Mouse (Mus musculus) fat pad, adult 2 months (tissue): ENCODE measurements around the gene Abhd5.
"Not testable (repeated sequence)": the region's sequence is repeated elsewhere in the genome, so short reads cannot be mapped to it uniquely, and the experiment has no call there.

Source experiments
- DNase-seq: peaks from one replicate; pipeline ENCODE4 v3.0.0-alpha.2; 2011; ENCODE audit warnings: low read depth, low spot score; ENCODE audit errors: extremely low read depth

Gene Abhd5

DNA sequence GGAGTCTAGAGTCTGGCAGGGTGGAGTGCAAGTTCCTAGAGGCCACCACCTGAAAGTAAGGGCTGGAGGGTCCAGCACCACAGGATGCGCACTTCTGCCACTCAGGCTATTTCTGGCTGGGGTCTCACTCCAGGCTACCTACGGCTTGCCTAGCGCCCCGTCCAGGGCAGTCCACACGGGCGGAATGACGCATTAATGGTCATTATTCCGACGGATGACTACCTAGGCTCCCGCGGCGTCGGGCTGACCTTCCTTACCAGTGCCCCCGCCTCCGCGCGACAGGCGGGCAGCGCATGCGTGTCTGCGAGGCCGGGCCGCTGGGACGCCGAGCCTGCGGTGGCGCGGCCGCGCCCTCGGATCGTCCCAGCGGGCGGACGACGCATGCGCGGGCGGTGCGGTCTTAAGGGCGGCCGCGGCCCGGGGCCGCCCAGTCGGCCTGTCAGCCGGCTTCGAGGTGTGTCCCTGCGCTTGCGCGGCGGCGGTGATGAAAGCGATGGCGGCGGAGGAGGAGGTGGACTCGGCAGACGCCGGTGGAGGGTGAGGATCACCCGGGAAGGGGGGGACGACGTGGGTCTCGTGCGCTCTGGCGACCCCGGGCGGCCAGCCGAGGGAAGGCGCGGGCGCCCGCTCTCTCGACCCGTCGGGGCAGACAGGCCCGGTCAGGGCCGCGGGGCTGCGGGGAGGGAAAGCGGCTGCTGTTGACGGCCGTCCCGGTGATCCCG, at the start of gene Abhd5:
Abhd5 (plus strand) TSS at position 306 of the 722 bp plus-strand sequence.
- no peak for DNase-seq

DNA sequence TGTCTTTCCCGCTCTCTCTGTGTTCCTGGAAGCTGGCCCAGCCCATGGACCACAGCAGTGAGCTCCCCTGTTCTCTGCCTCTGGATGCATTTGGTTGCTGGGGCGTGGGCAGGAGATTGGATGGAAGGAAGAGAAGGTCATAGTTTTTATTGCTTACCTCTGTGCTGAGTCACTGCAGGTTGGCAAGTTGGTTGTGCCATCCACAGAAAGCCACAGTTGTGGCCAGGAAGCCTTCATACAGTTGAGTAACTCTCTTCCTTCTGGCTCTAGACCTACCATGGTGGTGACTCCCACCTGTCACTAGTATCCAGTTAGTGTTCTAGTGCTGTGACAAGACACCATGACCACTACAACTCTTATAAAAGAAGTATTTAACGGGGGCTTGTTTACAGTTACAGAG, 46.1 kb upstream of the Abhd5 start:
- no peak for DNase-seq

DNA sequence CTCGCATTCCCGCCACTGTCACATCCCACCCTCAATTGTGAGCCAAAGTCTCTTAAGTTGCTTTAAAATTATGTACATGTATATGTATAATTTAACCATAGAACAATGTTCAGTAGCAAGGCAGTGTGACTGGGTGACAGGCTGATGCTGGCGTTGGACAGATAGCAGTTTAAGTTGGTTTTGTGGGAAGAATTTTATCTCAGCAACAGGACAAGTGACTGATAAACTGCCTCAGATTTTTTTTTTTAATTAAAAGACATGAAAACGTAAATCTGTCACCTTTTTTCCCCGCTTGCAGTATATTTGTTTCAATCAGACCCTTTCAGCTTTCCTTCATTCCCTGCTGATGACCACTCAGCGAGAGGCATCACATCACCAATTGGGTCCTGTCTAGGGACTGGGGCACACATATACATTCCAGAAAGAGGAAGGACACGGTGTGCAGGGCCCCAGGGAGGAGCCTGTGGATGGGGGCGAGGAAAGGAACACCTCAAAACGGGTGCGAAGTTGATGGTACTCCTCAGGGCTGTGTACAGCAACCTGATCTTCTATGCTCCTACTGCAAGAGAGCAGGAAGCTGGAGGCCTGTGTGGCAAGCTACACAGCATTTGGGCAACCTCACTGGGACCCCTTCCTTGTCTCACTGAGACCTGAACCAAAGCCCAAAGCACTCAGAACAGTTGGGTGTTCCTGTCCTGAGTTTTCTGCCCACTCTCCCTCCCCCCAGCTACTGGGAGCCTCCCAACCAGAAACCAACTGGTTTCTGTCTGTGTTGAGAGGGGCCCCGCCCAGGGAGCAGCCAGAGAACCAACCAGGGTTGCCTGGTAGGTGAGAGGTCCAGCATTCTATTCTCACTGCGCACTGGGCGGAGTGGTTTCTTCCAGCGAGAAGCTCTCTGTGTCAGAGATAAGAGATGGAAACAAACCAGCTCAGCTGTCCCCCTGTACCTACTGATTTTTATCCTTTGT, 42.1 kb upstream of the Abhd5 start:
- no peak for DNase-seq

DNA sequence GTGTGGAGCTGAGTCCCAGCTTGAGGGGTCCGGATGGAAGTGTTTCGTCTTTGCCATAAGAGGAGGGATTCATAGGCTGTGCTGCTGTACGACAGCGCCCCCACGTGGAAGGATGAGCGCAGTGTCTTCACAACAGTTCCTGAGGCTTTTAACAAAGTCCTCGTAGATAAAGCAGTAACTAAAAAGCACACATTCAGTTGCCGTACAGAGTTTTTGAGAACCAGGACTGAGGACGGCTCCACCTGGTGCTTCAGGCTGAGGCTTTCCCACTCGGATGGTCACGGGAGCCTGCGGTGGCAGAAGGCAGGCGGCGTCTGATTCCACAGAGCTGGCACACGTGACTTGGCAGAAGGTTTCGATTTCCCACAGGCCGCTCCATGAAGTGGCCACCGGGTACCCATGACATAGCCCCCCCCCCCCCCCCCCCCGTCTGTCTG, 40.8 kb upstream of the Abhd5 start:
- DNase-seq: no peak

DNA sequence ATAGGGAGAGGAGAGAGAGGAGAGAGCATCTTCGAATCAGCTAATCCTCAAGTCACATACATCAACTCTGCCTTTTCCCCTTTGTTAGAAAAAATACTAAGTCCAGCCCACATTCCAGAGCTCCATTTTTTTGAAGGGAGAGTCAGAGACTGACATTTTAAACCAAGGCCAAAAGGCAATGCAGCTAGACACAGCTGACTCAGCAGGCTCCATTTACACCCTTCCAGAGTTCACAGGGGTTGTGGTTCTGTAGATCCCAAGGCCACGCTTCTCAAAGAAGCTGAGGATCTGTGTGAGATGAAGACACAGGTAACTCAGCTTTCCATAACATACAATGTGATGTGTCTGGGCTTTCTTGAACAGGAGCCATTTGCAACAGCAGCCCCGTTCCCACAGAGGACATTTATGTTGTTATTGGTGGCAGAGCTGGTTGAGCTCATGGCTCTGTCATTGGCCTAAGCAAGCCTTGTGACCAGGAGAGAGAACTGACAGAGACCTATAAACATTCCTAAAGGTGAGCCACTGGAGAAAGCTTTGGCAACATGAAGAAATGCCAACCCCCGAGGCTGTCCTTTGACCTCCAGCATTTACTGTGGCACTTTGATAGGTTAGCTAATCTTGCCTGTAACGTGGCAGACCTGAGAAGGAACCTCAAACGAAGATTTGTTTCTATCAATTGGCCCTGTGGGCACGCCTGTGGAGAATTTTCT, 40.2 kb upstream of the Abhd5 start:
- no peak for DNase-seq

DNA sequence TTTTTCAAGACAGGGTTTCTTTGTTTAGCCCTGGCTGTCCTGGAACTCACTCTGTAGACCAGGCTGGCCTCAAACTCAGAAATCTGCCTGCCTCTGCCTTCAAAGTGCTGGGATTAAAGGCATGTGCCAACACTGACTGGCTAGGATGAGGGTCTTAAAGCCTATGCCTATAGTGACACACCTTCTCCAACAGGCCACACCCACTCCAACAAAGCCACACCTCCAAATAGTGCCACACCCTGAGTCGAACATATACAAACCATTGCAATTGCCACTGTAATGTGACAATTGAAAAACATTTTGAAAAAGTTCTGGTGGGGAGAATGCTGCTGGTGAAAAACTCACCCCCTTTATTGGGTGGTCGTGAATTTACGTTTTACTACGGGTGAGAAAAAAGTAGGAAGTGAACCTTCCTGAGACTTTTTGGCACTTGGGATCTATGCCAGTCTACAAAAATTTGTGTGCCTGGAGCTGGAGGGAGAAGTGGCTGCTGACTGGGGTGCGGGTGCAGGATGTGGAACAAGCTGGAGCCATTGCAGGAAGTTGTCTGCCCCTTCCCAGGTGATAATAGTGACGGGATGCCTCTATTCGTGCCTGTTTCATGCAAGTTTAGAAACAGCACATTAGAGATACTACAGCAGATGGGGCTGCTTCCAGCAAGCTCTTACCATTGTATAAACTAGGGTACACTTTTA, 39.0 kb upstream of the Abhd5 start:
- no peak for DNase-seq

DNA sequence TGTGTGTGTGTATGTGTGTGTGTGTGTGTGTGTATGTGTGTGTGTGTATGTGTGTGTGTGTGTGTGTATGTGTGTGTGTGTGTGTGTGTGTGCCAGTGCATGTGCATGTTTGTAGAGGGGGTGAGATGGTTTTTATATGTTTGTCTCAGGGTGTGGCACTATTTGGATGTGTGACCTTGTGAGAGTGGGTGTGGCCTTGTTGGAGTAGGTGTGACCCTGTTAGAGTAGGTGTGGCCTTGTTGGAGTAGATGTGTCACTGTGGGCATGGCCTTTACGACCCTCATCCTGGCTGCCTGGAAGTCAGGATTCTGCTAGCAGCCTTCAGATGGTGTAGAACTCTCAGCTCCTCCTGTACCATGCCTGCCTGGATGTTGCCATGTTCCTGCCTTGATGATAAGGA, 38.3 kb upstream of the Abhd5 start:
- DNase-seq: not testable (repeated sequence)

DNA sequence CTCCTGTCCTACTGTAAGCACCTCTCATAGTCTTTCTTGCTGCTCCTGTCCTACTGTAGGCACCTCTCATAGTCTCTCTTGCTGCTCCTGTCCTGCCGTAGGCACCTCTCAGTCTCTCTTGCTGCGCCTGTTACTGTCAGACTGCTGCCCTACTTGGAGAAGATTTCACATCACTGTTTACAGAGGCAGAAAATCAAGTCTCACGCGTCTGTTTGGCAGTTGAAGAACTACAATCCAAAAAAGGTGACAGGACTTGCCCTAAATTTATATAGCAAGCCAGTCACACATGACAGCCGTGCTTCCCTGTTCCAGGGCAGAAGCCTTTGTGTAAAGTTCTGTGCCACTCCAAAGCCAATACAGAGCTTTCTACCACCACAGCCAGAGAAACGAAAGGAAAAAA, 37.0 kb upstream of the Abhd5 start:
- DNase-seq: no peak

DNA sequence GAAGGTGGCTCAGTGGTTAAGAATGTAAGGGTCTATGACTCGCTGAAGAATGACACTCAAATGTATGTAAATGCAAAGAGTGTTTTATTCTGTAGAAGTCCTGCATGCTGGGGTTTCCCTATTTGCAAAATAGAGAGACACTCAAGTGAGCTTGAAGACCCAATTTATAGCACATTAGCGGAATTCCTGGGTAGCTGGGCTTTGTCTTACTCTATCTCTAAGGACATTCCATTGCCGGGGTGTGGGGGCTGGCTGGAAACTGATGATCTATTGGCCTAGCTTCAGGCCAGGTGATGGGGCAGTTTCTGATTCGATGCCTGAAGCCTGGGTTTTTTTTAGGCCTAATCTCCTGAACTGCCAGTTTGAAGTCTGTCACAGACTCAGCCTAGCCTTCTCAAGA, 36.5 kb upstream of the Abhd5 start:
- no peak for DNase-seq

DNA sequence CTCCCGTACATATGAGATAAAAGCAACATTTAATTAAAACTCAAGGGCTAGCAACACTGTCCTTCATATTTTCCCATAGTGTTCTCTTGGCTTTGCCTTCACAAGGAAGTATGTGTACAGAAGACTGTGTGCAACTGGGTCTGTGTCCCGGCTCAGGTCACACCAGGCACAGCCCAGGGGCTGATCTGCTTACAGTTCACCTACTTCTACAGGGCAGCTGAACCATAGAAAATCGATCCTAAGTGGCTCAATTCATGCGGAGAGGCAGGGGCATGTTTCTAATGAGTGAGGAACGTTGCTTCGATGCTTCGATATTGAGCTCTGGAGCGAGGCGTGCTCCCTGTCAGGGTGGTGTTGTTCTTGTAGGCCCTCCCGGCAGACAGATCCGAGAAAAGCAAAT, 35.9 kb upstream of the Abhd5 start:
- no peak for DNase-seq

DNA sequence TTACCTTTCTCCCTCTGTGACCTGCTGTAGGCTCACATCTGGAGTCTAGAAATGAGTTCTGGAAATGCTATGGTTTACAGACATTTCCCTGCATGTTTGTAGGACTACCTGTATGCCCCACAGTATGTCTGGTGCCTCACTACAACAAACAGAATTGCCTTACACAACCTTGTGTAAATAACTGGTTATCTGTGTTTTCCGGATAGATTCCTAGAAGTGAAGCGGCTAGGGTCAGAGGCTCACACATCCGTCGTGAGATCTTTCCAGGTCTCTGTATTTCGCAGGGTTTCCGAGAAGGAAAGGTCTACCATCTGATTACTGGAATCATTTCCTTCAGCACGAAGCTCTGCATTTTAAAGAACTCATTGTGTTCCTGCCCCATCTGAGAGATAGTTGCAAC, 34.8 kb upstream of the Abhd5 start:
- DNase-seq: no peak

DNA sequence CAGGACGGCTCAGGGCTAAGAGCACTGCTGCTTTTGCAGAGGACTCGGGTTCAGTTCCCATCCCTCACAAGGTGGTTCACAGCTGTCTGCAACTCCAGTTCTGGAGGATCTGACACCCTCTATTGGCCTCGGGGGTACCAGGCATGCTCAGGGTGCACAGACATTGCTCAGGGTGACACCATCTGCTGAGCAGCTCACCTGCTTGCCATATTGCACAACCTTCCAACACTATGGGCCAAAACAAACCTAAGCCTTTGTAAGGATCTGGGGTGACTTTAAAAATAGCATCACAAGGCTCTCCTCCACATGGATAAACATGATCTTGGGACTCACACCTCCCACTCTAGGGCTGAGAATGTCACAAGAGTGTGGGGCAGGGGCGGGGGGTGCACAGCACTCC, 30.8 kb upstream of the Abhd5 start:
- DNase-seq: no peak

DNA sequence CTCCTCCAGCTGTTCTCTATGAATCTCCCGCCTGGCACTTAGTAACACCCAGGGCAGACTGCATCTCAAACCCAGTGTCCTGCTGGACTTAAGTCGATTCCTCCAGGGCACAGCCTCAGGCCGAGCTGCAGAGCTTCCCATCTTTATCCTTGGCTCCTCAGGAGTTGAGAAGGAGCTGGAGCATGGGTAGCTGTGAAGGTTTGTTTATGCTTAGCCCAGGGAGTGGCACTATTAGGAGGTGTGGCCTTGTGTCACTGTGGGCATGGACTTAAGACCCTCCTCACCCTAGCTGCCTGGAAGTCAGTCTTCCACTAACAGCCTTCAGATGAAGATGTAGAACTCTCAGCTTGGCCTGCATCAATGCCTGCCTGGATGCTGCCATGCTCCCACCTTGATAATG, 29.1 kb upstream of the Abhd5 start:
- DNase-seq: no peak

DNA sequence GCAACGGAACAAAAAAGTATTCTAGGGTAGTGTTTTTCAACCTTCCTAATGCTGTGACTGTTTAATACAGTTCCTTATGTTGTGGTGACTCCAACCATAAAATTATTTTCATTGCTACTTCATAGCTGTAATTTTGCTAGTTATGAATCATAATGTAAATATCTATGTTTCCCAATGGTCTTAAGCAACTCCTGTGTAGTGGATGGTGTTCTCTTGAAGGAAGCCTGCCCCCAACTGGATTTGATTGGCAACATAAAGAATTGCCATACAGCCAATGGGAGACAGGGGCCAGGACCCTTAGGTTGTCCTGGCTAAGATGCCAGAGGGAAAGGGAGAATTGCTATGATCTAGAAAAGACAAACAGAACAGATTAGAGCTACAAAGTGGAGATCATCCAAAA, 25.4 kb upstream of the Abhd5 start:
- DNase-seq: no peak

DNA sequence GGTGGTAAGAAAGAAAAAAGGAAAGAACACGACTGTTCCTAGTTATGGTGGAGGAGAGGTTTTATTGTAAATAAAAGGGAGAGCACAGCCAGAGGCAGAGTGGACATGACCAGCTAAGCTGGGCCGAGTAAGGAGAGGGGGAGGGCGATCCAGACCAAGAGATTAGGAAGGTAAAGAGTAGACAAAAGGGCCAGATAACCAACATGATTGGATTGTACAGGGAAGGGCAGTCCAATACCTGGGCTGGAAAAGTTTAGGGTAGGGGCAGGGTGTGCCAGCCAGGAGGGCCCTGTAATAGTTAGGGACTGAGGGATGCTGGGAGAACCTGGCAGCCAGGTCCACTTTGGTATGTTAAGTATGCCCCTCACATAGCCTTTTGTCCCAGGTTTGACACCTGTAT, 23.2 kb upstream of the Abhd5 start:
- no peak for DNase-seq

DNA sequence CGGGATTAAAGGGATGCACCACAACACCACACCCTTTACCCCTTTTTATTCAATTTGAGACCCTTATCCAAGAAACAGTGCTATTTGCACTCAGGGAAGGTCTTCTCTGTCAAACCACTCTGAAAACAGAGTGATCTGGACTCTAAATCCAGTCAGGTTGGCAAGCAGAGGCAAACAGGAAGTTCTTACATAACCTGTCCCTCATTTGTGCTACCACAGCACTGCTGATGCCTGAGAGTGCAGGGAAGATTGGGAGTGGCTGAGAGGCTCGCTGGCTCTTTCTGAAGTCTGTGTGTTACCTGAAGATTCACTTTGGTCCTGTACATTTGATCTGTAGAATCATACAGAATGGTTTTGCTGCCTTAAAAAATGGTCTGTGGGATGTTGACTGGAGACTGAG, 14.7 kb upstream of the Abhd5 start:
- no peak for DNase-seq

DNA sequence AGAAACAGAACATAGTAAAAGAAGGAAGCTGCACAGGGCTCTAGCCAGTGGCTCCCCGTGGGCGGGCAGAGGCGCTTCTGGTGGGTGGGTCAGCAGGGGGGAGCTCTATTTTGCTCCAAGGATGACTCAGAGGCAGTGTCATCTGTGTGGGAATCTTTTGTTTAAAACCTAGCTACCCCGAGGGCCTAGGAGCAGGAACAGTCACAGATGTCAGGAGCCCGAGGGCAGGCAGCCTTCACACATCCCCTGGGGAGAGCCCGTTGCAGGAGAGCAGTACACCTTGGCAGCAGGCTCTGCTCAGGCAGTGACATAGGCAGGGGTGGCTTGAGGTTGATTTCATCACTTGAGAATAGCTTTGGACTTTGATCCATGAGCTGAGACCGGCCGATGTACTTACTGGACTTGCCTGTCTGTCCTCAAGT, 13.9 kb upstream of the Abhd5 start:
- no peak for DNase-seq

DNA sequence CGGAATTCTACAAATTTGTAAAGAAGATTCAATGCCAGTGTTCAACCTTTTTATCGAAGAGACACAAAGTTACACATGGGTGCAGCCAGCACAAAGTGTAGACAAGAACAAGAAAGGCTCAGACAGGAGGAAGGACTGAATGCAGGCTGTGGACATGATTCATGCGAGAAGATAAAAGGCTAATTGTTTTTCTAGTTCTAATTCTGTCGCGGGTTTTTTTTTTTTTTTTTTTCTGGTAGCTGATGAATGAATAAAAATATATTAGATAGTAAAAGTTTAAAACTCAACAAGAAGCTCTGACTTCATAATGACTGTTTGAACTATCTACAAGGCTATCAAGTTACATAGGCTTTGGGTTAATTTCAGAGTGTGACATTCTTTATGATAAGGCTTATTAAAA, 11.4 kb upstream of the Abhd5 start:
- no peak for DNase-seq

DNA sequence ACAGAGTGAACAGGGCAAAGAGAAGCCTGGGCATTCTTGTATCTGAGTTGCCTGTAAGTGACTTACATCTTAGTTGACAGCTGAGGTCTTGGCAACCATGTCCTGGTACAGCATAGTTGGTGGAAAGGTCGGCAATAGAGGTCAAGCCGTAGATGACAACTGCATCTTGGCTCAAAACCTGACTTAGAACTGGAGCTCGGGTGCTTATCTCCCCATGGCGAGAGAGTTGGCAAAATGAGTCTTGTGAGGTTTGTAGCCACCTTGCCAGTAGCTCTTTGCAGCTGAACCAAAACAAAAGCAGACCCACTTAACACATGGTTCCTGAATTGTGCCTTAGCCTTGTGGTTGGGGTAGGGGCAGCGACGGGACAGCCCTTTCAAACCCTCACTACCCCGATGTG, 8.0 kb upstream of the Abhd5 start:
- DNase-seq: no peak

DNA sequence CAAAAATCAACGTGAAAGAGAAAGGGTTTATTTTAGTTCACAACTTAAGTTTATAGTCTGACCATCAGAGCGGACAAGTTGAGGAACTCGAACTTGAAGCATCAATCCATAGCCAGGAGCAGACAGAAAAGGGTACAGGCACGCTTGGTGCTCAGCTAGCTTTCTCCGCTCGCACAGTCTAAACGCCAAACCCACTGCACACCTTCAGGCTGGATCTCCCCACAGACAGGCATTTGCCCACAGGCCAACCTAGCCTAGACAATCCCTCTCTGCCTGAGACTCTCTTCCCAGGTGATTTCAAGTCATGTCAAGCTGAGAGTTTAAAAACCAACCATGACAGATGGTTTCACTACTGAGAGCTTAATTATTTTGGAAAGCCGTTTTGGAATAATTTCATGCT, 6.8 kb upstream of the Abhd5 start:
- no peak for DNase-seq

DNA sequence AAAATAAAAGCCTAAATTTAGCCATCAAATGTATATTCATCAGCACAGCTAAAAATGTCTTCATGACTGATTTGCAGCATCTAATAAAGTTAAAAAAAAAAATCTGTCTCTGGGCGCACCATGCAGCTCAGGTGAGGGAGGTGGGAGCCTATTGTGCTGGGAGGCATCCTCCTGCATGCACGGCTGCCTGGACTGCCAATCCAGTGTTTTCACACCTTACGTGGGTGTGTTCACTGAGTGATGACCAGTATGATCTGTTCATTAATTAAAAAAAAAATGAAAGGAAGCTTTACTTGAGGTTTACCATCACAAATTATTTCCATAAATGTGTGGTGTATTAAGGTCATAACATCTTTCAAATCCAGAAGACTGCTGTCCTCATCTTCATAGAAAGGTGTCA, 6.1 kb upstream of the Abhd5 start:
- DNase-seq: no peak
